Mouse (Mus musculus): Measurements from ENCODE around the gene Lyst.
"Not testable (repeated sequence)": the region's sequence is repeated elsewhere in the genome, so short reads cannot be mapped to it uniquely, and the experiment has no call there.

The Lyst gene

GRCm38 (mm10) chr13:13634706-13635105 is 44.5 kb downstream of the Lyst start:
- in situ Hi-C loops (cut with MboI, MseI): no loop called here

- in situ Hi-C loops (cut with MboI, MseI): no loop called here
Observed at GRCm38 (mm10) chr13:13635224-13635623, 45.0 kb downstream of the Lyst start.

GRCm38 (mm10) chr13:13637577-13637976 is 47.4 kb downstream of the Lyst start:
- in situ Hi-C loops (cut with MboI, MseI): no loop called here

GRCm38 (mm10) chr13:13637981-13638380 is 47.8 kb downstream of the Lyst start:
- in situ Hi-C loops (cut with MboI, MseI): no loop called here

- in situ Hi-C loops (cut with MboI, MseI): no loop called here
Observed at GRCm38 (mm10) chr13:13638725-13639124, 48.5 kb downstream of the Lyst start.

GRCm38 (mm10) chr13:13647296-13647695 is 57.1 kb downstream of the Lyst start:
- in situ Hi-C loops (cut with MboI, MseI): no loop called here

- in situ Hi-C loops (cut with MboI, MseI): no loop called here
Observed at GRCm38 (mm10) chr13:13655453-13655852, 65.3 kb downstream of the Lyst start.

- in situ Hi-C loops (cut with MboI, MseI): not testable (repeated sequence)
Observed at GRCm38 (mm10) chr13:13666103-13666502, 75.9 kb downstream of the Lyst start.

- in situ Hi-C loops (cut with MboI, MseI): loop anchor here (10.0 kb wide), 1 partner anchor 156 kb away; no protein-coding TSS in a partner anchor
Observed at GRCm38 (mm10) chr13:13670669-13671068, 80.5 kb downstream of the Lyst start.

GRCm38 (mm10) chr13:13671585-13672328 is 81.6 kb downstream of the Lyst start:
- in situ Hi-C loops (cut with MboI, MseI): loop anchor here (10.0 kb wide), 1 partner anchor 157 kb away; no protein-coding TSS in a partner anchor

- in situ Hi-C loops (cut with MboI, MseI): loop anchor here (10.0 kb wide), 1 partner anchor 160 kb away; no protein-coding TSS in a partner anchor
Observed at GRCm38 (mm10) chr13:13674669-13675343, 84.6 kb downstream of the Lyst start.

- in situ Hi-C loops (cut with MboI, MseI): loop anchor here (10.0 kb wide), 1 partner anchor 163 kb away; no protein-coding TSS in a partner anchor
Observed at GRCm38 (mm10) chr13:13677871-13678270, 87.7 kb downstream of the Lyst start.

- in situ Hi-C loops (cut with MboI, MseI): no loop called here
Observed at GRCm38 (mm10) chr13:13681642-13682041, 91.4 kb downstream of the Lyst start.

GRCm38 (mm10) chr13:13703476-13703875 is 113.3 kb downstream of the Lyst start:
- in situ Hi-C loops (cut with MboI, MseI): no loop called here

- in situ Hi-C loops (cut with MboI, MseI): not testable (repeated sequence)
Observed at GRCm38 (mm10) chr13:13721435-13721834, 131.2 kb downstream of the Lyst start.

- in situ Hi-C loops (cut with MboI, MseI): no loop called here
Observed at GRCm38 (mm10) chr13:13723293-13723692, 133.1 kb downstream of the Lyst start.

- in situ Hi-C loops (cut with MboI, MseI): no loop called here
Observed at GRCm38 (mm10) chr13:13723786-13724185, 133.6 kb downstream of the Lyst start.

- in situ Hi-C loops (cut with MboI, MseI): no loop called here
Observed at GRCm38 (mm10) chr13:13739232-13739631, 149.0 kb downstream of the Lyst start.

GRCm38 (mm10) chr13:13745911-13746310 is 155.7 kb downstream of the Lyst start:
- in situ Hi-C loops (cut with MboI, MseI): no loop called here

- in situ Hi-C loops (cut with MboI, MseI): no loop called here
Observed at GRCm38 (mm10) chr13:13775778-13776494, 185.7 kb downstream of the Lyst start.

GRCm38 (mm10) chr13:13777052-13777451 is 186.9 kb downstream of the Lyst start:
- in situ Hi-C loops (cut with MboI, MseI): no loop called here

- in situ Hi-C loops (cut with MboI, MseI): no loop called here
Observed at GRCm38 (mm10) chr13:13777696-13778095, 187.5 kb downstream of the Lyst start.
